19 mouse cellular contexts compared by ENCODE assay signal in genomic region chr7:130782501-130783050, GRCm38 (mm10). TPM values are rescaled to one million over a fixed set of nuclear protein-coding genes. Genes with fewer than 3 reads are reported as not detected.
"Had no signal": no experiment of that assay in that cellular context is flagged by ENCODE, and none has a peak within 500 bp of the region (broad histone marks: within the 10 kb centered on the region; RNA-seq: fewer than 3 reads in every experiment).

No protein-coding gene starts in this region.

- H3K4me3 ChIP-seq: layer of hippocampus, adult 2 months; liver, embryonic 13.5 days had no signal

- H3K9me3 ChIP-seq: liver, embryonic 13.5 days had no signal

- H3K27ac ChIP-seq: kidney, postnatal 0 days; layer of hippocampus, adult 2 months; liver, embryonic 13.5 days; stomach, postnatal 0 days had no signal

- H3K36me3 ChIP-seq: liver, embryonic 13.5 days had no signal

- DNase-seq: layer of hippocampus, adult 9-11 months; liver, embryonic 13.5 days; lung, adult 2 months; lung, postnatal 14 days; lung, postnatal 4 days; midbrain, embryonic 14.5 days; thymus, adult 2 months; thymus, postnatal 14 days; thymus, postnatal 4 days had no signal

RNA-seq across cellular contexts. Expression of gene Btbd16, which starts 8.7 kb away (rescaled TPM):
- total RNA-seq: liver, adult 2 months; midbrain, postnatal 0 days had no signal
- polyA plus RNA-seq: kidney, embryonic 14.5 days; kidney, postnatal 0 days; limb, embryonic 11.5 days; liver, embryonic 13.5 days; lung, adult 2 months; lung, embryonic 16.5 days; midbrain, embryonic 14.5 days; neural tube, embryonic 11.5 days; neural tube, embryonic 14.5 days had no signal
